Mouse (Mus musculus): ENCODE data around the gene Hist1h3d. TPM values are rescaled to one million over a fixed set of nuclear protein-coding genes. Genes with fewer than 3 reads are reported as not detected.
"Not testable (repeated sequence)": the region's sequence is repeated elsewhere in the genome, so short reads cannot be mapped to it uniquely, and the experiment has no call there.

Gene Hist1h3d
- polyA plus RNA-seq, 1 experiment from 2014 or later, result 13.2 TPM

GRCm38 (mm10) chr13:23538249-23538648, 37.3 kb upstream of the Hist1h3d start:
- Histone ChIP-seq H3K4me3 (ENCODE audit: low read depth, low read length) (no peak overlapping the region), H3K9me3 (ENCODE audit: control insufficient read depth, low read length) (no peaks in the 10 kb centered on the region), H3K4me1 (ENCODE audit: control insufficient read depth, insufficient read depth, low read length) (peaks cover 8% of the 10 kb centered on the region), H3K4me2 (ENCODE audit: low read depth, severe bottlenecking) (no peak overlapping the region), H3K27ac (replicated peaks; ENCODE audit: low read depth, low read length) (0 out of 2 replicates have a peak overlapping the region, but pooled peaks have one; percentile 16), H3K27me3 (ENCODE audit: control insufficient read depth, insufficient read depth, low read length) (no peaks in the 10 kb centered on the region), H3K36me3 (ENCODE audit: control insufficient read depth, insufficient read depth, low read length) (no peaks in the 10 kb centered on the region), H3K9ac (ENCODE audit: low read length) (no peak overlapping the region)
- WGBS, result 55% methylated on average over 5 of the region's 5 CpGs
- DNase-seq (ENCODE audit: low spot score) (no peak), ATAC-seq (ENCODE audit: insufficient number of reproducible peaks, low FRiP score, low TSS enrichment, low read depth) (no peak)

- H3K36me3 ChIP-seq (ENCODE audit: control insufficient read depth, insufficient read depth, low read length), result not testable (repeated sequence)
- 70% methylated on average over 1 of the region's 1 CpGs for WGBS
These were observed 35.7 kb upstream of the Hist1h3d start for GRCm38 (mm10) chr13:23539821-23540220.

GRCm38 (mm10) chr13:23541497-23541896, 34.1 kb upstream of the Hist1h3d start:
- Histone ChIP-seq H3K9me3 (ENCODE audit: control insufficient read depth, low read length) (no peaks in the 10 kb centered on the region), H3K4me1 (ENCODE audit: control insufficient read depth, insufficient read depth, low read length) (peaks cover 5% of the 10 kb centered on the region), H3K4me2 (ENCODE audit: low read depth, severe bottlenecking) (no peak overlapping the region), H3K4me3 (ENCODE audit: low read depth, low read length) (no peak overlapping the region), H3K9ac (ENCODE audit: low read length) (no peak overlapping the region), H3K27me3 (ENCODE audit: control insufficient read depth, insufficient read depth, low read length) (no peaks in the 10 kb centered on the region), H3K27ac (replicated peaks; ENCODE audit: low read depth, low read length) (no peak overlapping the region), H3K36me3 (ENCODE audit: control insufficient read depth, insufficient read depth, low read length) (no peaks in the 10 kb centered on the region)
- WGBS, result 90% methylated on average over 3 of the region's 3 CpGs
- ATAC-seq (ENCODE audit: insufficient number of reproducible peaks, low FRiP score, low TSS enrichment, low read depth), result no peak
- no peak for DNase-seq (ENCODE audit: low spot score)

More at GRCm38 (mm10) chr13:23539821-23540220, 35.7 kb upstream of the Hist1h3d start:
- not testable (repeated sequence) for H3K9me3 ChIP-seq (ENCODE audit: control insufficient read depth, low read length); H3K4me2 ChIP-seq (ENCODE audit: low read depth, severe bottlenecking); H3K4me3 ChIP-seq (ENCODE audit: low read depth, low read length); H3K27me3 ChIP-seq (ENCODE audit: control insufficient read depth, insufficient read depth, low read length); ATAC-seq (ENCODE audit: insufficient number of reproducible peaks, low FRiP score, low TSS enrichment, low read depth); H3K9ac ChIP-seq (ENCODE audit: low read length); H3K27ac ChIP-seq (replicated peaks; ENCODE audit: low read depth, low read length); DNase-seq (ENCODE audit: low spot score); H3K4me1 ChIP-seq (ENCODE audit: control insufficient read depth, insufficient read depth, low read length)

- not testable (repeated sequence) for H3K27me3 ChIP-seq (ENCODE audit: control insufficient read depth, insufficient read depth, low read length); DNase-seq (ENCODE audit: low spot score); ATAC-seq (ENCODE audit: insufficient number of reproducible peaks, low FRiP score, low TSS enrichment, low read depth); H3K9me3 ChIP-seq (ENCODE audit: control insufficient read depth, low read length); H3K4me1 ChIP-seq (ENCODE audit: control insufficient read depth, insufficient read depth, low read length); H3K36me3 ChIP-seq (ENCODE audit: control insufficient read depth, insufficient read depth, low read length)
- Histone ChIP-seq H3K27ac (replicated peaks; ENCODE audit: low read depth, low read length) (peak overlapping the region; percentile 91), H3K4me2 (ENCODE audit: low read depth, severe bottlenecking) (peak overlapping the region; percentile 77), H3K4me3 (ENCODE audit: low read depth, low read length) (peak overlapping the region; percentile 41), H3K9ac (ENCODE audit: low read length) (peak overlapping the region; percentile 69)
- WGBS, result 6% methylated on average over 3 of the region's 3 CpGs
These were observed 33.2 kb upstream of the Hist1h3d start for GRCm38 (mm10) chr13:23542225-23542980.

- DNase-seq (ENCODE audit: low spot score), result peak; percentile 78
- Histone ChIP-seq H3K4me2 (ENCODE audit: low read depth, severe bottlenecking) (peak within 1 kb of the TSS; percentile 77), H3K4me3 (ENCODE audit: low read depth, low read length) (peak within 1 kb of the TSS; percentile 41), H3K27ac (replicated peaks; ENCODE audit: low read depth, low read length) (peak within 1 kb of the TSS; percentile 95), H3K9ac (ENCODE audit: low read length) (peak within 1 kb of the TSS; percentile 69)
- H3K9me3 ChIP-seq (ENCODE audit: control insufficient read depth, low read length); H3K36me3 ChIP-seq (ENCODE audit: control insufficient read depth, insufficient read depth, low read length); H3K4me1 ChIP-seq (ENCODE audit: control insufficient read depth, insufficient read depth, low read length); H3K27me3 ChIP-seq (ENCODE audit: control insufficient read depth, insufficient read depth, low read length): not testable (repeated sequence)
- WGBS, result 0% methylated on average over 36 of the region's 42 CpGs
- peak; percentile 95 for ATAC-seq (ENCODE audit: insufficient number of reproducible peaks, low FRiP score, low TSS enrichment, low read depth)
These were observed 32.5 kb upstream of the Hist1h3d start, which contains the start of gene Hist1h2bh for GRCm38 (mm10) chr13:23542999-23543607. Gene Hist1h2bh (minus strand): TSS chr13:23543392.

- Histone ChIP-seq H3K27me3 (ENCODE audit: control insufficient read depth, insufficient read depth, low read length) (no peaks in the 10 kb centered on the region), H3K4me3 (ENCODE audit: low read depth, low read length) (peak within 1 kb of the TSS; percentile 41), H3K9ac (ENCODE audit: low read length) (peak within 1 kb of the TSS; percentile 69), H3K4me1 (ENCODE audit: control insufficient read depth, insufficient read depth, low read length) (no peaks in the 10 kb centered on the region), H3K4me2 (ENCODE audit: low read depth, severe bottlenecking) (peak within 1 kb of the TSS; percentile 77), H3K27ac (replicated peaks; ENCODE audit: low read depth, low read length) (peak within 1 kb of the TSS; percentile 95), H3K9me3 (ENCODE audit: control insufficient read depth, low read length) (no peaks in the 10 kb centered on the region), H3K36me3 (ENCODE audit: control insufficient read depth, insufficient read depth, low read length) (no peaks in the 10 kb centered on the region)
- ATAC-seq (ENCODE audit: insufficient number of reproducible peaks, low FRiP score, low TSS enrichment, low read depth), result peak; percentile 91
- peak; percentile 70 for DNase-seq (ENCODE audit: low spot score)
- WGBS, result under 1% methylated on average over 30 of the region's 45 CpGs
These were observed 31.4 kb upstream of the Hist1h3d start, which contains the start of gene Hist1h3f for GRCm38 (mm10) chr13:23543965-23544786. Gene Hist1h3f (plus strand): TSS chr13:23544052.

- not testable (repeated sequence) for H3K4me1 ChIP-seq (ENCODE audit: control insufficient read depth, insufficient read depth, low read length); H3K36me3 ChIP-seq (ENCODE audit: control insufficient read depth, insufficient read depth, low read length); ATAC-seq (ENCODE audit: insufficient number of reproducible peaks, low FRiP score, low TSS enrichment, low read depth); H3K9me3 ChIP-seq (ENCODE audit: control insufficient read depth, low read length); H3K27me3 ChIP-seq (ENCODE audit: control insufficient read depth, insufficient read depth, low read length); H3K4me2 ChIP-seq (ENCODE audit: low read depth, severe bottlenecking)
- peak; percentile 48 for DNase-seq (ENCODE audit: low spot score)
- Histone ChIP-seq H3K4me3 (ENCODE audit: low read depth, low read length) (peak overlapping the region; percentile 36), H3K9ac (ENCODE audit: low read length) (peak overlapping the region; percentile 60; the same call in 1 of the 2 replicates), H3K27ac (replicated peaks; ENCODE audit: low read depth, low read length) (peak overlapping the region; percentile 77; the same call in 1 of the 2 replicates)
- WGBS, result 0% methylated on average over 11 of the region's 14 CpGs
These were observed 30.8 kb upstream of the Hist1h3d start for GRCm38 (mm10) chr13:23544787-23545120.

GRCm38 (mm10) chr13:23546694-23547093, 28.9 kb upstream of the Hist1h3d start:
- no peak overlapping the region for H3K4me3 ChIP-seq (ENCODE audit: low read depth, low read length)
- 0 out of 2 replicates have a peak overlapping the region, but pooled peaks have one; percentile 42 for H3K27ac ChIP-seq (replicated peaks; ENCODE audit: low read depth, low read length)

More at GRCm38 (mm10) chr13:23546694-23547093, 28.9 kb upstream of the Hist1h3d start:
- Histone ChIP-seq H3K9me3 (ENCODE audit: control insufficient read depth, low read length) (no peaks in the 10 kb centered on the region), H3K27me3 (ENCODE audit: control insufficient read depth, insufficient read depth, low read length) (no peaks in the 10 kb centered on the region), H3K4me2 (ENCODE audit: low read depth, severe bottlenecking) (no peak overlapping the region), H3K36me3 (ENCODE audit: control insufficient read depth, insufficient read depth, low read length) (no peaks in the 10 kb centered on the region), H3K9ac (ENCODE audit: low read length) (no peak overlapping the region), H3K4me1 (ENCODE audit: control insufficient read depth, insufficient read depth, low read length) (no peaks in the 10 kb centered on the region)
- ATAC-seq (ENCODE audit: insufficient number of reproducible peaks, low FRiP score, low TSS enrichment, low read depth), result no peak
- 74% methylated on average over 5 of the region's 5 CpGs for WGBS
- peak; percentile 20 for DNase-seq (ENCODE audit: low spot score)

Data from limb, embryonic 11.5 days (tissue).